Mouse (Mus musculus): ENCODE data around the gene Grn. TPM values are rescaled to one million over a fixed set of nuclear protein-coding genes. Genes with fewer than 3 reads are reported as not detected.

Gene Grn
- total RNA-seq, 1 experiment, result 81.5 TPM

DNA sequence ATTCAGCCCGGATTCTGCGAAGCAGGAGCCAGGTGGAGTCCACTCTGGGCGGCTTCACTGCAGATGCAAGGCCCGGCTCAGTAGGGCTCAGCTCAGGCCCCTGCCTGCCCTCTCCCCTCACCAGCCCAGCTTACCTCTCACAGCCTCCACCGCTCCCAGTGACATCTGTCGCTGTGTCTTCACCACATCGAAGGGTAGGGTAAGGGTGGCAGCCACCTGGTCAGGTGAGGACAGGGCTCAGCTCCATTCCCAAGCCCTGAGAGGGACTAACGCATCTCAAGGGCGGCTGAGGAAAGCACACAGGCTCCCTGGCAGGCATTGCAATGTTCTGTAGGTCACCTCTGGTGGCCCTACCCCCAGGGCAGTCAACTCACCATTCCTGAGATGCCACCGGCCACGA, 26.5 kb upstream of the Grn start:
- H3K9me3 ChIP-seq (ENCODE audit: control insufficient read depth, insufficient read depth, low read depth, low read length), result no peaks in the 10 kb centered on the region
- no peak overlapping the region for H3K4me3 ChIP-seq (ENCODE audit: insufficient read depth in 1 of 2, low read depth in 1 of 2, low read length in 2 of 2, poor library complexity in 1 of 2, severe bottlenecking in 1 of 2)
- no peak overlapping the region for H3K27ac ChIP-seq (ENCODE audit: insufficient read depth, low read depth, low read length, poor library complexity, severe bottlenecking)
- no peak for DNase-seq (ENCODE audit: low read depth, low spot score)
- peaks cover 2 to 24% of the 10 kb centered on the region in 2 experiments; a peak in 1 of 4 replicates for H3K4me1 ChIP-seq (ENCODE audit: control insufficient read depth in 2 of 2, insufficient read depth in 2 of 2, low read length in 2 of 2, poor library complexity in 1 of 2)
- in situ Hi-C loops (cut with MboI; ENCODE audit: low sequenced_read_pairs in 2 of 2, unreplicated experiment in 2 of 2), result no loop called here
- peaks cover 42% of the 10 kb centered on the region for H3K36me3 ChIP-seq (ENCODE audit: control insufficient read depth, insufficient read depth, low read length, poor library complexity, severe bottlenecking)
- no peak for TF ChIP-seq HCFC1 (IDR thresholded peaks at IDR 0.05; ENCODE audit: borderline replicate concordance, insufficient read depth, low read length)
- no peak for TF ChIP-seq ZNF384 (IDR thresholded peaks at IDR 0.05; ENCODE audit: low read depth, low read length)
- TF ChIP-seq MAFK (IDR thresholded peaks at IDR 0.05; ENCODE audit: insufficient read depth, low read depth, low read length), result no peak
- H3K9ac ChIP-seq (ENCODE audit: insufficient read depth, low read depth, low read length, poor library complexity, severe bottlenecking), result no peak overlapping the region

DNA sequence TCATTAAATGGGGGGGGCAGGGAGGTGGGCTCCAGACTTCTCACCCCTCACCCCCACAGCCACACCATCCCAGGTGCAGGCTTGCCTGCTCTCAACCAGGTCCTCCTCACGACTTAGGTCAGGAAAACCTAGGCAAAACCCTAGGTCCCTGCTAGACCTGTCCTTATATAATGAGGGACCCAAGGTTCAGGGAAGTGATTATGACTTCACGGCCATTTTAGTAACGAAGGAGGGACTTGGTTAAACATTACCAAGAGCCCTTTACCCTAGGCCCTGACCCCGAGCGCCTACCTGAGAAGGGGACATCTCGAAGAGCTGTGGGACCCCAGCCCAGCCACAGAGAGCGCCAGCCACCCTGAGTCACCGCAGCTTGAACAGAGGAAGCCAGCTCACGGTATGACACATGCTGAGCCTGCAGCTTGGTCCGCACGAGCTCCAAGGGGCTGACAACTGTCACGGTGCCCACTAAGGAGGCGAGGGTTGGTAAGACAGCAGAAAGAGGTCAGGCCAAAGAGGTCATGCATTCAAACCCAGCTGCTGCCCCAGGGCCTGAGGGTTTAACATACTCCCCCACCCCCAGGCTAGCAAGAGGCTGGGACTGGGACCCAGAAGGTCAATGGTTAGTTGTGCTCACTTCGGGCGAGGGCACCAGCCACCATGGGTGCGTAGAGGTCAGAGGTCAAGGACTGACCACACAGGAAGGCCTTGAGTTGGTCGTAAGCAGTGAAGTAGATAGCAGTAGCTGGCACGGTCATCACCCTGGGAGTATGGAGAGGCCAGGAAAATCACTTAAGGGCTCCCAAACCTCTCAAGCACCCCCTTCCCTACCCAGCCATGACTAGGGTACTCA, 25.7 kb upstream of the Grn start:
- H3K27ac ChIP-seq (ENCODE audit: insufficient read depth, low read depth, low read length, poor library complexity, severe bottlenecking), result no peak overlapping the region
- no peaks in the 10 kb centered on the region for H3K9me3 ChIP-seq (ENCODE audit: control insufficient read depth, insufficient read depth, low read depth, low read length)
- TF ChIP-seq ZNF384 (IDR thresholded peaks at IDR 0.05; ENCODE audit: low read depth, low read length) (no peak), MAFK (IDR thresholded peaks at IDR 0.05; ENCODE audit: insufficient read depth, low read depth, low read length) (no peak)
- no peak overlapping the region for H3K4me3 ChIP-seq (ENCODE audit: insufficient read depth in 1 of 2, low read depth in 1 of 2, low read length in 2 of 2, poor library complexity in 1 of 2, severe bottlenecking in 1 of 2)
- H3K9ac ChIP-seq (ENCODE audit: insufficient read depth, low read depth, low read length, poor library complexity, severe bottlenecking), result no peak overlapping the region; the same call in 1 of the 2 replicates
- H3K36me3 ChIP-seq (ENCODE audit: control insufficient read depth, insufficient read depth, low read length, poor library complexity, severe bottlenecking), result peaks cover 42% of the 10 kb centered on the region
- peaks cover 2 to 25% of the 10 kb centered on the region in 2 experiments; a peak in 2 of 4 replicates for H3K4me1 ChIP-seq (ENCODE audit: control insufficient read depth in 2 of 2, insufficient read depth in 2 of 2, low read length in 2 of 2, poor library complexity in 1 of 2)
- in situ Hi-C loops (cut with MboI; ENCODE audit: low sequenced_read_pairs in 2 of 2, unreplicated experiment in 2 of 2), result no loop called here
- DNase-seq (ENCODE audit: low read depth, low spot score), result no peak

GRCm38 (mm10) chr11:102405544-102406285, 24.4 kb upstream of the Grn start:
- Histone ChIP-seq H3K9me3 (ENCODE audit: control insufficient read depth, insufficient read depth, low read depth, low read length) (no peaks in the 10 kb centered on the region), H3K9ac (ENCODE audit: insufficient read depth, low read depth, low read length, poor library complexity, severe bottlenecking) (peak overlapping the region; percentile 79), H3K36me3 (ENCODE audit: control insufficient read depth, insufficient read depth, low read length, poor library complexity, severe bottlenecking) (peaks cover 42% of the 10 kb centered on the region), H3K27ac (ENCODE audit: insufficient read depth, low read depth, low read length, poor library complexity, severe bottlenecking) (0 out of 2 replicates have a peak overlapping the region, but pooled peaks have one; percentile 67), H3K4me3 (ENCODE audit: insufficient read depth in 1 of 2, low read depth in 1 of 2, low read length in 2 of 2, poor library complexity in 1 of 2, severe bottlenecking in 1 of 2) (peak overlapping the region; percentile 75 to 94), H3K4me1 (ENCODE audit: control insufficient read depth in 2 of 2, insufficient read depth in 2 of 2, low read length in 2 of 2, poor library complexity in 1 of 2) (peaks cover 0 to 18% of the 10 kb centered on the region in 2 experiments; a peak in 2 of 4 replicates)
- in situ Hi-C loops (cut with MboI; ENCODE audit: low sequenced_read_pairs in 2 of 2, unreplicated experiment in 2 of 2), result no loop called here
- TF ChIP-seq ZNF384 (IDR thresholded peaks at IDR 0.05; ENCODE audit: low read depth, low read length) (no peak), CHD2 (IDR thresholded peaks at IDR 0.05; ENCODE audit: low read depth, low read length) (no peak), ZC3H11A (IDR thresholded peaks at IDR 0.05; ENCODE audit: borderline replicate concordance, low read depth, low read length) (no peak), HCFC1 (IDR thresholded peaks at IDR 0.05; ENCODE audit: borderline replicate concordance, insufficient read depth, low read length) (no peak), MAFK (IDR thresholded peaks at IDR 0.05; ENCODE audit: insufficient read depth, low read depth, low read length) (no peak)
- no peak for DNase-seq (ENCODE audit: low read depth, low spot score)

DNA sequence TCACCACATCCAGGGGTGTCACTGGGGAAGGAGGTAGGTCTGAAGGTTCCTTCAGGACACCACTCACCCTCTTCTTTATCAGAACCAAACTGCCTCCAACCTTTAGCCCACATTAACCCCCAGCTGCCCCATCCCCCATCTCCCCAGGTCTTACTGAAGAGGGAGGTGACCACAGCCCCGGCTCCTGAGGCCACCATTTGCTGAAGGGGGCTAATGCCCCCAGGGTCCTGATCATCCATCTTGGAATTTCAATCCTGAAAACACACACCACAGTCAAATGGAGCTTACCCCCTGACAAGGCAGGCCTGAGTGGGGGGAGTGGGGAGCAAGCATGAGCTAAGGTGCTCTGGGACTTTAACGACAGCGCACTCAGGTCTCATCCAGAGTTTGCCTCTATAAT, 23.7 kb upstream of the Grn start:
- peak overlapping the region; percentile 67; the same call in 1 of the 2 replicates for H3K27ac ChIP-seq (ENCODE audit: insufficient read depth, low read depth, low read length, poor library complexity, severe bottlenecking)
- H3K4me1 ChIP-seq (ENCODE audit: control insufficient read depth in 2 of 2, insufficient read depth in 2 of 2, low read length in 2 of 2, poor library complexity in 1 of 2), result peaks cover 0 to 16% of the 10 kb centered on the region in 2 experiments; a peak in 2 of 4 replicates
- peak overlapping the region; percentile 75 to 94 for H3K4me3 ChIP-seq (ENCODE audit: insufficient read depth in 1 of 2, low read depth in 1 of 2, low read length in 2 of 2, poor library complexity in 1 of 2, severe bottlenecking in 1 of 2)
- H3K9ac ChIP-seq (ENCODE audit: insufficient read depth, low read depth, low read length, poor library complexity, severe bottlenecking), result peak overlapping the region; percentile 79
- no peak for DNase-seq (ENCODE audit: low read depth, low spot score)
- TF ChIP-seq ZNF384 (IDR thresholded peaks at IDR 0.05; ENCODE audit: low read depth, low read length), result no peak
- no peak for TF ChIP-seq CHD2 (IDR thresholded peaks at IDR 0.05; ENCODE audit: low read depth, low read length)
- no peak for TF ChIP-seq ZC3H11A (IDR thresholded peaks at IDR 0.05; ENCODE audit: borderline replicate concordance, low read depth, low read length)
- TF ChIP-seq MAFK (IDR thresholded peaks at IDR 0.05; ENCODE audit: insufficient read depth, low read depth, low read length), result no peak
- TF ChIP-seq HCFC1 (IDR thresholded peaks at IDR 0.05; ENCODE audit: borderline replicate concordance, insufficient read depth, low read length), result no peak
- peaks cover 42% of the 10 kb centered on the region for H3K36me3 ChIP-seq (ENCODE audit: control insufficient read depth, insufficient read depth, low read length, poor library complexity, severe bottlenecking)
- in situ Hi-C loops (cut with MboI; ENCODE audit: low sequenced_read_pairs in 2 of 2, unreplicated experiment in 2 of 2), result no loop called here
- no peaks in the 10 kb centered on the region for H3K9me3 ChIP-seq (ENCODE audit: control insufficient read depth, insufficient read depth, low read depth, low read length)
